Mouse (Mus musculus): ENCODE measurements around the gene Akap12. TPM values are rescaled to one million over a fixed set of nuclear protein-coding genes. Genes with fewer than 3 reads are reported as not detected.
A peak's percentile ranks its signal among the peaks of the same experiment; 100 is the strongest.

The Akap12 gene
- polyA plus RNA-seq, 1 experiment from 2014 or later: 24.3 TPM

GRCm38 (mm10) chr10:4289636-4290035 is 23.5 kb downstream of the Akap12 start:
- H3K4me3 ChIP-seq: no peak overlapping the region
- H3K4me1 ChIP-seq: peaks cover 13% of the 10 kb centered on the region; the same call in 1 of the 2 replicates
- no peaks in the 10 kb centered on the region for H3K36me3 ChIP-seq (replicated peaks)
- no peak for DNase-seq (ENCODE audit: low spot score)
- H3K9me3 ChIP-seq: 0 out of 2 replicates have a peak, but pooled peaks cover 3% of the 10 kb centered on the region
- no peak overlapping the region for H3K27ac ChIP-seq (replicated peaks)
- 30% methylated on average over 3 of the region's 3 CpGs for WGBS
- no peaks in the 10 kb centered on the region for H3K27me3 ChIP-seq (replicated peaks; ENCODE audit: low read depth, poor library complexity, severe bottlenecking)

- no peaks in the 10 kb centered on the region for H3K36me3 ChIP-seq (replicated peaks)
- no peak overlapping the region for H3K27ac ChIP-seq (replicated peaks)
- no peaks in the 10 kb centered on the region for H3K9me3 ChIP-seq
- WGBS: 52% methylated on average over 3 of the region's 3 CpGs
- H3K4me1 ChIP-seq: peaks cover 13% of the 10 kb centered on the region; the same call in 1 of the 2 replicates
- DNase-seq (ENCODE audit: low spot score): no peak
- no peaks in the 10 kb centered on the region for H3K27me3 ChIP-seq (replicated peaks; ENCODE audit: low read depth, poor library complexity, severe bottlenecking)
- no peak overlapping the region for H3K4me3 ChIP-seq
Measured at GRCm38 (mm10) chr10:4290145-4290544, 24.0 kb downstream of the Akap12 start.

DNA sequence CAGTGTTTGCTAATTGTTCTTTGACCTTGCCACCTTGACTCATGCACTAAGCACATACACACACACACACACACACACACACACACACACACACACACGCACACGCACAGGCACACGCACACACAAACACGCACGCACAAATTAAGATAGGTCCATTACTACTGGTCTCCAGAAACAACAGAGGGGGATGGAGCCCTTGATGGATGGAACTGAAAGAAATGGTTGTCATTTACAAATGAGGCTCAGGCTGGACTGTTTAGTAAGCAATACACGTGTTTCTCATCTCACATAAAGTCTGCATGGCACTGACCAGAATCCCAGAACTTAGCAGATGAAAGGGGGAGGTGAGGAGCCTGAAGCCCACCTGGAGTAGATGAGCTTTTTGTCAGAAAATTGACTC is 24.4 kb downstream of the Akap12 start:
- Histone ChIP-seq H3K36me3 (replicated peaks) (no peaks in the 10 kb centered on the region), H3K27ac (replicated peaks) (no peak overlapping the region), H3K4me1 (peaks cover 13% of the 10 kb centered on the region; the same call in 1 of the 2 replicates), H3K9me3 (no peaks in the 10 kb centered on the region), H3K4me3 (no peak overlapping the region), H3K27me3 (replicated peaks; ENCODE audit: low read depth, poor library complexity, severe bottlenecking) (no peaks in the 10 kb centered on the region)
- WGBS: 83% methylated on average over 6 of the region's 6 CpGs
- no peak for DNase-seq (ENCODE audit: low spot score)

DNA sequence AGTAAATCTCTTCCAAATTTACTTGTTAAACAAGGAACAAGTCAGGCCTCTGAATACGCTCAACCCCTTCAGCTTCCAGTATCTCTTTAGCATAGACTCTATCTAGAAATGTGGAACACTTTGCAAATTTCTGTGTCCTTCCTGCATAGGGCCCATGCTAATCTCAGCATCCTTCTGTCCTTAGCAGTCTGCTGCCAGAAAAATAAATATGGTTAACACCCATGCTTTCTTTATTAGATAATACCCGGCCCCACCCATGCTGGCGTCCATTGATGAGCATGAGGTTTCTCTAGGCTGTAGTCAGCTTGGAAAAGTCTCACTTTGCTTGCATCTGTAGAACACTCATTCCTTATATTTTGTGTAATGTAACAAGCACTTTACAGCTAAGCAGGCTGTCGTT is 27.2 kb downstream of the Akap12 start:
- H3K27ac ChIP-seq (replicated peaks): no peak overlapping the region
- no peaks in the 10 kb centered on the region for H3K27me3 ChIP-seq (replicated peaks; ENCODE audit: low read depth, poor library complexity, severe bottlenecking)
- H3K36me3 ChIP-seq (replicated peaks): no peaks in the 10 kb centered on the region
- H3K9me3 ChIP-seq: no peaks in the 10 kb centered on the region
- DNase-seq (ENCODE audit: low spot score): no peak
- H3K4me3 ChIP-seq: no peak overlapping the region
- peaks cover 13% of the 10 kb centered on the region; the same call in 1 of the 2 replicates for H3K4me1 ChIP-seq
- WGBS: 88% methylated on average over 4 of the region's 4 CpGs

DNA sequence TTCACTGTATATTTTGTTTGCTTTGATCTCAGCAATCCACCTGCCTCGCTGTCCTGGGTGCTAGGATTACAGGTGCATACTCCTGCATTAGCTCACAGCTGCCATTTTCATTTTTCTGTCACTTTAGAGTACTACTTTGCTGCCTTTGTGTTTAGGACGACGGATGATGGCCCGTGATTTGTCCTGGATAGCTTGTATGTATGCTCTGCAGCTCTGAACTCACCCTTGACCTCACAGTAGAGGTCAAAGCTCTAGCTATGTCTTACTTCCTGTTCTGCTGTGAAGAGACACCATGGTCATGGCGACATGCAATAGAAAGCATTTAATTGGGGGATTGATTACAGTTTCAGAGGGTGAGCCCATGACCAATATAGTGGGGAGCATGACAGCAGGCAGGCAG is 37.4 kb downstream of the Akap12 start:
- DNase-seq (ENCODE audit: low spot score): no peak
- no peaks in the 10 kb centered on the region for H3K27me3 ChIP-seq (replicated peaks; ENCODE audit: low read depth, poor library complexity, severe bottlenecking)
- H3K4me3 ChIP-seq: no peak overlapping the region
- 61% methylated on average over 5 of the region's 5 CpGs for WGBS
- peaks cover 17% of the 10 kb centered on the region for H3K4me1 ChIP-seq
- H3K9me3 ChIP-seq: no peaks in the 10 kb centered on the region
- no peaks in the 10 kb centered on the region for H3K36me3 ChIP-seq (replicated peaks)
- no peak overlapping the region for H3K27ac ChIP-seq (replicated peaks)

DNA sequence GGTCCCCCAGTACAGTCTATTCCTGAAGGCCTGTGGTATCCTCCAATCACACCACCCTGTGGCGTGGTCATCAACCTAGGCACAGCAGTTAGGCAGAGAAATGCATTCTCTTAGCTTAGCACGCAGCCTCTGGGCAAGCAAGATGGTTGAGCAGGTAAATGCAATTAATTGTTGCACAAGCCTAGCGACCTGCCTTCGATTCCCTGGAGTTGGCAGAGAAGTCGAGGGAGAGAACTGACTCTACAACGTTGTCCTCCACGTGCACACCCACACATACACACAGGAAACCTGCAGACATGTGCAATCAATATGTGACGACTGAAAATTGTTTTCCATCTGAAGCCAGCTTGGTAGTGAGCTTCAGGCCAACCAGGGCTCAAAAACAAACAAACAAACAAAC is 57.7 kb downstream of the Akap12 start:
- 81% methylated on average over 8 of the region's 8 CpGs for WGBS
- no peaks in the 10 kb centered on the region for H3K36me3 ChIP-seq (replicated peaks)
- no peak for DNase-seq (ENCODE audit: low spot score)

GRCm38 (mm10) chr10:4325562-4325961 is 59.4 kb downstream of the Akap12 start:
- Histone ChIP-seq H3K36me3 (replicated peaks) (no peaks in the 10 kb centered on the region), H3K4me3 (no peak overlapping the region), H3K27me3 (replicated peaks; ENCODE audit: low read depth, poor library complexity, severe bottlenecking) (no peaks in the 10 kb centered on the region), H3K27ac (replicated peaks) (no peak overlapping the region), H3K4me1 (peaks cover 4% of the 10 kb centered on the region; the same call in 1 of the 2 replicates), H3K9me3 (no peaks in the 10 kb centered on the region; the same call in 1 of the 2 replicates)
- WGBS: 75% methylated on average over 5 of the region's 5 CpGs
- DNase-seq (ENCODE audit: low spot score): no peak

More for the DNA sequence above, 57.7 kb downstream of the Akap12 start:
- no peaks in the 10 kb centered on the region for H3K27me3 ChIP-seq (replicated peaks; ENCODE audit: low read depth, poor library complexity, severe bottlenecking)
- H3K27ac ChIP-seq (replicated peaks): no peak overlapping the region
- H3K4me1 ChIP-seq: peaks cover 6% of the 10 kb centered on the region; the same call in 1 of the 2 replicates
- H3K4me3 ChIP-seq: no peak overlapping the region
- H3K9me3 ChIP-seq: no peaks in the 10 kb centered on the region; the same call in 1 of the 2 replicates

- no peak overlapping the region for H3K4me3 ChIP-seq
- H3K27ac ChIP-seq (replicated peaks): no peak overlapping the region
- H3K27me3 ChIP-seq (replicated peaks; ENCODE audit: low read depth, poor library complexity, severe bottlenecking): no peaks in the 10 kb centered on the region
- H3K36me3 ChIP-seq (replicated peaks): no peaks in the 10 kb centered on the region
- H3K9me3 ChIP-seq: no peaks in the 10 kb centered on the region; the same call in 1 of the 2 replicates
- 75% methylated on average over 1 of the region's 1 CpGs for WGBS
- DNase-seq (ENCODE audit: low spot score): no peak
- peaks cover 7% of the 10 kb centered on the region for H3K4me1 ChIP-seq
Measured at GRCm38 (mm10) chr10:4327716-4328115, 61.5 kb downstream of the Akap12 start.

DNA sequence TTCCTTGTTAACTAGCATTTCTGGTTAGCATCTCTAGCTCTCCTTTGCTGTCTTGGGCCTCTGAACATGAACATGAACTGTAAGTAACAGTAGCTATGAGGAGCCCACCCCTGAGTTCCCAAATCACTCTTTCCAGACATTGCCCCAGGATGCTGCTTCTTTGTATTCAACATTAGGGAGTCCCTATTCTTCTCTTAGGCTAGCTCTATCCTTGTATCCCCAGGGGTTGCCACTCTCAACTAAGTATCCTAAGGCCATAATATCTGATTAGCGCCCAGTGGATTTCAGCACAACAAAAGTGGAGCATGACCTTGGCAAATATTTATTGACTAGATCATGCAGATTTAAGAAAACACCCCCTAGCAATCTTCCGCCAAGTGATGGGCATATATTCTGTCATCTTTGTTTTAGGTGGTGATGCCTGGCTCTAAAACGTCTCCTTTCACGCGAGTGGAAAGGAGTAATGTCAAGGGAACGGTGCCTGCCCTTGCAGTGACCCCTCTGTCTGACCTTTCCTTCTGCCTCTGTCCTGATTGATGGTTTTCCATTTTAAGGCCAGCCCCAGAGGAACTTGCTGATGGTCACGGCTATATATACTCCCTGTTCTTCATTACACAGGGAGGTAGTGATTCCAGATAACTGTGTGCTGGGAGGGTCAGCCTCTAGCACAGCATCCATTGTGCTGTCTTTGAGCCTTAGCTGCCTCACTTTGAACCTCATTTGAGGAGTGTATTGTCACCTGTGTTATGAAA is 66.2 kb downstream of the Akap12 start:
- no peaks in the 10 kb centered on the region for H3K36me3 ChIP-seq (replicated peaks)
- DNase-seq (ENCODE audit: low spot score): no peak
- H3K4me3 ChIP-seq: no peak overlapping the region
- peaks cover 25% of the 10 kb centered on the region for H3K4me1 ChIP-seq
- H3K27me3 ChIP-seq (replicated peaks; ENCODE audit: low read depth, poor library complexity, severe bottlenecking): no peaks in the 10 kb centered on the region
- WGBS: 48% methylated on average over 7 of the region's 7 CpGs
- no peak overlapping the region for H3K27ac ChIP-seq (replicated peaks)
- no peaks in the 10 kb centered on the region; the same call in 1 of the 2 replicates for H3K9me3 ChIP-seq

GRCm38 (mm10) chr10:4333319-4333718 is 67.1 kb downstream of the Akap12 start:
- peak overlapping the region; percentile 56 for H3K4me3 ChIP-seq
- H3K27ac ChIP-seq (replicated peaks): 0 out of 2 replicates have a peak overlapping the region, but pooled peaks have one; percentile 25
- no peaks in the 10 kb centered on the region for H3K27me3 ChIP-seq (replicated peaks; ENCODE audit: low read depth, poor library complexity, severe bottlenecking)
- no peaks in the 10 kb centered on the region for H3K9me3 ChIP-seq
- peaks cover 25% of the 10 kb centered on the region for H3K4me1 ChIP-seq
- DNase-seq (ENCODE audit: low spot score): peak; percentile 66
- WGBS: 10% methylated on average over 8 of the region's 8 CpGs
- no peaks in the 10 kb centered on the region for H3K36me3 ChIP-seq (replicated peaks)

- DNase-seq (ENCODE audit: low spot score): peak; percentile 91
- no peaks in the 10 kb centered on the region for H3K9me3 ChIP-seq
- H3K36me3 ChIP-seq (replicated peaks): no peaks in the 10 kb centered on the region
- H3K27me3 ChIP-seq (replicated peaks; ENCODE audit: low read depth, poor library complexity, severe bottlenecking): no peaks in the 10 kb centered on the region
- H3K27ac ChIP-seq (replicated peaks): peak overlapping the region; percentile 35; the same call in 1 of the 2 replicates
- 8% methylated on average over 27 of the region's 27 CpGs for WGBS
- peaks cover 31% of the 10 kb centered on the region for H3K4me1 ChIP-seq
- peak overlapping the region; percentile 56 for H3K4me3 ChIP-seq
Measured at GRCm38 (mm10) chr10:4334039-4334683, 68.0 kb downstream of the Akap12 start.

DNA sequence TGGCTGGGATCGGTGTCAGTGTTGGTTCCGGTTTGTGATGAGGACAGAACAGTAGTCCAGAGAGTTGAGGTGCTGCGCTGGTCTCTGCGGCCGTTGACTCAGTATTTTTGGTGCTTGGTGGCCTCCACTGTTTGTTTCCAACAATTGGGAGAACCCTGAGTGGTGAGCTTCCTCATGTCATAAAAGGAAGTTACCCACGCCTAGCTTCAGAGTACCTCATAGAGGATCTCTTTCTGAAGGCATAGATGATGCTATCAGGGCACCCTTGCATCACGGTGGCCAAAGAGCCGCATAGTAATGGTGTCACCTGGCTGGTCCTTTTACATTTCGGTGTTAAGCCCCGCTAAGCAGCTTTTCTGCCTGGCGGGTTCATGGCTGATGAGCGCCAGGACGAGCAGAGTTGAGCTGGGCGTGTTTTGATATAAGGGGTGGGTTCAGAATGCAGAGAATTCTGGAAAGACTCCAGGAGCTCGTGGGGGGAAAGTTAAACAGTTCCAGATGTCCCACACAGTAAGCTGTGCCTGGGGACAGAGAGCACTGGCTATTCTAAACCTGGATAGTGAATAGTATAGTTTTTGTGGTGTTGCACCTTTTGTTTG is 72.8 kb downstream of the Akap12 start:
- no peaks in the 10 kb centered on the region for H3K9me3 ChIP-seq
- H3K27ac ChIP-seq (replicated peaks): peak overlapping the region; percentile 71
- WGBS: 47% methylated on average over 15 of the region's 15 CpGs
- peaks cover 29% of the 10 kb centered on the region for H3K4me1 ChIP-seq
- peak; percentile 65 for DNase-seq (ENCODE audit: low spot score)
- H3K4me3 ChIP-seq: peak overlapping the region; percentile 27; the same call in 1 of the 2 replicates
- H3K27me3 ChIP-seq (replicated peaks; ENCODE audit: low read depth, poor library complexity, severe bottlenecking): no peaks in the 10 kb centered on the region
- no peaks in the 10 kb centered on the region for H3K36me3 ChIP-seq (replicated peaks)
